In genomic region chr1:89822431-89822830, GRCm38 (mm10) we compare ENCODE assay signal across 18 mouse cellular contexts.
DNase-seq lines count a peak whose midpoint lies in the region; ATAC-seq and TF ChIP-seq lines count a peak whose summit lies in the region.
"Had no signal": no experiment of that assay in that cellular context is flagged by ENCODE, and none has a peak within 500 bp of the region (broad histone marks: within the 10 kb centered on the region; RNA-seq: fewer than 3 reads in every experiment).

No protein-coding gene starts in this region.

- 0 out of 2 replicates have a peak overlapping the region, but pooled peaks have one; percentile 9 for H3K27ac ChIP-seq in kidney, embryonic 15.5 days
- H3K27ac ChIP-seq in liver, postnatal 0 days (ENCODE audit: low read depth) = no peak overlapping the region
- H3K27ac ChIP-seq: embryonic facial prominence, embryonic 12.5 days; hindbrain, postnatal 0 days had no signal

- no peak overlapping the region for H3K4me2 ChIP-seq in kidney, embryonic 15.5 days
- H3K4me2 ChIP-seq in liver, postnatal 0 days (ENCODE audit: low read depth, low read length) = no peak overlapping the region
- H3K4me2 ChIP-seq: embryonic facial prominence, embryonic 12.5 days; heart, embryonic 11.5 days had no signal

- H3K36me3 ChIP-seq in kidney, embryonic 15.5 days = no peaks in the 10 kb centered on the region
- H3K36me3 ChIP-seq in liver, postnatal 0 days (replicated peaks; ENCODE audit: insufficient read depth, low read length) = no peaks in the 10 kb centered on the region
- H3K36me3 ChIP-seq: embryonic facial prominence, embryonic 12.5 days; G1E had no signal

- peak; percentile 43 for DNase-seq in embryo, embryonic 10 days (ENCODE audit: low spot score)
- DNase-seq in embryo, embryonic 9.5 days (ENCODE audit: extremely low spot score) = no peak
- peak; percentile 14 for DNase-seq in liver
- DNase-seq in liver, postnatal 0 days = peak; percentile 21
- no peak for DNase-seq in layer of hippocampus, postnatal 10 days (ENCODE audit: low spot score in 2 of 2)
- DNase-seq in lung, adult 18-20 months = no peak
- DNase-seq in right cerebral cortex, postnatal 36 days (ENCODE audit: low spot score in 2 of 2) = no peak
- DNase-seq: cerebellum, postnatal 25 days; gastrocnemius, postnatal 36 days; heart, postnatal 14 days; thymus, adult 18-20 months had no signal

- H3K27me3 ChIP-seq in kidney, embryonic 15.5 days = no peaks in the 10 kb centered on the region
- no peaks in the 10 kb centered on the region for H3K27me3 ChIP-seq in liver, postnatal 0 days (ENCODE audit: insufficient read depth, low read length)
- H3K27me3 ChIP-seq: embryonic facial prominence, embryonic 12.5 days had no signal

- H3K9me3 ChIP-seq in kidney, embryonic 15.5 days (replicated peaks) = no peaks in the 10 kb centered on the region
- H3K9me3 ChIP-seq in liver, postnatal 0 days (ENCODE audit: low read length) = no peaks in the 10 kb centered on the region
- H3K9me3 ChIP-seq: embryonic facial prominence, embryonic 12.5 days had no signal

- peaks cover 20% of the 10 kb centered on the region for H3K4me1 ChIP-seq in kidney, embryonic 15.5 days
- H3K4me1 ChIP-seq in liver, postnatal 0 days (ENCODE audit: insufficient read depth) = no peaks in the 10 kb centered on the region

- no peak overlapping the region for H3K9ac ChIP-seq in kidney, embryonic 15.5 days
- no peak overlapping the region for H3K9ac ChIP-seq in liver, postnatal 0 days (replicated peaks)
- H3K9ac ChIP-seq: embryonic facial prominence, embryonic 12.5 days had no signal

- TF ChIP-seq CTCF in liver, postnatal 0 days (IDR thresholded peaks at IDR 0.05; ENCODE audit: low read depth) = no peak

- no peak for TF ChIP-seq EP300 in liver, postnatal 0 days (IDR thresholded peaks at IDR 0.05; ENCODE audit: low read depth)

- peak; percentile 86 for ATAC-seq in kidney, embryonic 15.5 days (replicated peaks; ENCODE audit: low FRiP score)
- peak; percentile 87 for ATAC-seq in liver, postnatal 0 days
- ATAC-seq: CD4-positive, CD25-positive, alpha-beta regulatory T cell, adult 4 months; hindbrain, postnatal 0 days; midbrain, embryonic 16.5 days had no signal

- WGBS in kidney, embryonic 15.5 days = 47% methylated on average over 3 of the region's 3 CpGs
- 63% methylated on average over 3 of the region's 3 CpGs for WGBS in liver, postnatal 0 days (ENCODE audit: insufficient replicate concordance)

- H3K4me3 ChIP-seq in kidney, embryonic 15.5 days (replicated peaks) = no peak overlapping the region
- H3K4me3 ChIP-seq in liver, postnatal 0 days (ENCODE audit: low read depth, low read length) = no peak overlapping the region
- H3K4me3 ChIP-seq: embryonic facial prominence, embryonic 12.5 days had no signal

Comparison
In these comparisons a context has a peak if more than half of its experiments do, and no peak if none do; other contexts are left out.
1. DNase-seq: peak in embryo, embryonic 10 days (single experiment), liver (single experiment) and liver, postnatal 0 days (single experiment); none in embryo, embryonic 9.5 days (single experiment), layer of hippocampus, postnatal 10 days (0 of 2), lung, adult 18-20 months (0 of 2) and right cerebral cortex, postnatal 36 days (0 of 2).